Mouse (Mus musculus) liver, embryonic 11.5 days (tissue): ENCODE data around the gene Ugt2b35. TPM values are rescaled to one million over a fixed set of nuclear protein-coding genes. Genes with fewer than 3 reads are reported as not detected.
"Not testable (repeated sequence)": the region's sequence is repeated elsewhere in the genome, so short reads cannot be mapped to it uniquely, and the experiment has no call there.

ENCODE experiments used
- ATAC-seq: fragments of 200-750 bp; cut with Nextera tagmentation; replicated peaks from 2 replicates; pipeline ENCODE4 v1.8.0; 2017; ENCODE audit warnings: moderate number of reproducible peaks, mild to moderate bottlenecking, moderate TSS enrichment, moderate library complexity; ENCODE audit not compliant: low FRiP score
- DNase-seq: peaks from one replicate; pipeline ENCODE4 v3.0.0-alpha.2; 2017; ENCODE audit warnings: low spot score
- H3K27ac ChIP-seq: fragments of 300-500 bp; sonication (generic); 2 replicates; pipeline ENCODE4 v1.5.1; 2014; ENCODE audit warnings: mild to moderate bottlenecking, low read depth, low read length, control low read depth
- H3K27me3 ChIP-seq: fragments of 300-500 bp; sonication (generic); replicated peaks from 2 replicates; pipeline ENCODE4 v1.6.1; 2014; ENCODE audit warnings: low read length, mixed read lengths; ENCODE audit not compliant: control insufficient read depth, insufficient read depth
- H3K36me3 ChIP-seq: fragments of 300-500 bp; sonication (generic); 2 replicates; pipeline ENCODE4 v1.6.1; 2014; ENCODE audit warnings: mild to moderate bottlenecking, low read length, moderate library complexity, mixed read lengths; ENCODE audit not compliant: control insufficient read depth, insufficient read depth
- H3K4me1 ChIP-seq: fragments of 300-500 bp; sonication (generic); replicated peaks from 2 replicates; pipeline ENCODE4 v1.6.1; 2014; ENCODE audit warnings: low read length, mixed read lengths; ENCODE audit not compliant: control insufficient read depth, insufficient read depth
- H3K4me2 ChIP-seq: fragments of 300-500 bp; sonication (generic); 2 replicates; pipeline ENCODE4 v1.6.1; 2014; ENCODE audit warnings: mild to moderate bottlenecking, control low read depth, moderate library complexity
- H3K4me3 ChIP-seq: fragments of 300-500 bp; sonication (generic); 2 replicates; pipeline ENCODE4 v1.5.1; 2014; ENCODE audit warnings: low read depth, low read length, control low read depth
- H3K9ac ChIP-seq: fragments of 300-500 bp; sonication (generic); 2 replicates; pipeline ENCODE4 v1.6.1; 2014; ENCODE audit warnings: low read depth, low read length, control low read depth
- H3K9me3 ChIP-seq: fragments of 300-500 bp; sonication (generic); 2 replicates; pipeline ENCODE4 v1.6.1; 2016; ENCODE audit warnings: low read length, inconsistent platforms, mixed read lengths; ENCODE audit not compliant: control insufficient read depth
- WGBS: fragments of 180-500 bp; shearing (Covaris S2); extraction: QIAGEN DNeasy Blood & Tissue Kit; methylation state at CpG from one replicate; pipeline ENCODE4 v1.1.7; 2014; 5-methylcytosine and 5-hydroxymethylcytosine counted together
- polyA plus RNA-seq: library from polyadenylated mRNA; unstranded; fragments of >200 nt; fragmentation: Nextera tagmentation; extraction: Ambion mirVana; gene quantifications from 2 replicates; pipeline ENCODE4 v1.2.1, GENCODE M21; 2014

Gene Ugt2b35
- polyA plus RNA-seq = 0.30 and 0.38 TPM in 2 replicates

GRCm38 (mm10) chr5:87000395-87001073, at the start of gene Ugt2b35:
TSS of gene Ugt2b35 (plus strand) at chr5:87000860.
- Histone ChIP-seq H3K27ac (peak within 1 kb of the TSS; percentile 45; the same call in 1 of the 2 replicates), H3K27me3 (no peaks in the 10 kb centered on the region), H3K4me3 (no peak within 1 kb of the TSS), H3K4me1 (no peaks in the 10 kb centered on the region), H3K9me3 (no peaks in the 10 kb centered on the region), H3K9ac (no peak within 1 kb of the TSS), H3K36me3 (no peaks in the 10 kb centered on the region), H3K4me2 (no peak within 1 kb of the TSS; the same call in 1 of the 2 replicates)
- ATAC-seq (no peak), DNase-seq (no peak)
- 58% methylated on average over 4 of the region's 4 CpGs for WGBS

GRCm38 (mm10) chr5:86960504-86960903, 40.2 kb upstream of the Ugt2b35 start:
- Histone ChIP-seq H3K9me3 (no peaks in the 10 kb centered on the region), H3K4me3 (no peak overlapping the region), H3K4me2 (no peak overlapping the region), H3K4me1 (no peaks in the 10 kb centered on the region), H3K27ac (no peak overlapping the region), H3K27me3 (no peaks in the 10 kb centered on the region), H3K36me3 (no peaks in the 10 kb centered on the region), H3K9ac (no peak overlapping the region)
- 52% methylated on average over 3 of the region's 3 CpGs for WGBS
- ATAC-seq = no peak
- DNase-seq = no peak

- Histone ChIP-seq H3K4me3 (no peak overlapping the region), H3K9ac (no peak overlapping the region), H3K27ac (no peak overlapping the region), H3K27me3 (no peaks in the 10 kb centered on the region), H3K36me3 (no peaks in the 10 kb centered on the region), H3K4me2 (no peak overlapping the region), H3K4me1 (no peaks in the 10 kb centered on the region), H3K9me3 (no peaks in the 10 kb centered on the region)
- 69% methylated on average over 3 of the region's 3 CpGs for WGBS
- no peak for DNase-seq
- no peak for ATAC-seq
Observed at GRCm38 (mm10) chr5:86961587-86962358, 38.9 kb upstream of the Ugt2b35 start.

- not testable (repeated sequence) for H3K9ac ChIP-seq, H3K27ac ChIP-seq, H3K4me2 ChIP-seq, DNase-seq, ATAC-seq, H3K9me3 ChIP-seq, H3K27me3 ChIP-seq, H3K36me3 ChIP-seq, H3K4me3 ChIP-seq, H3K4me1 ChIP-seq
- WGBS = 50% methylated on average over 1 of the region's 1 CpGs
Observed at GRCm38 (mm10) chr5:86962849-86963248, 37.8 kb upstream of the Ugt2b35 start.

- H3K4me1 ChIP-seq, DNase-seq, H3K36me3 ChIP-seq, ATAC-seq, H3K9me3 ChIP-seq, H3K4me2 ChIP-seq, H3K27ac ChIP-seq, H3K27me3 ChIP-seq, H3K4me3 ChIP-seq, H3K9ac ChIP-seq: not testable (repeated sequence)
- 89% methylated on average over 5 of the region's 5 CpGs for WGBS
Observed at GRCm38 (mm10) chr5:86967271-86967670, 33.4 kb upstream of the Ugt2b35 start.

- ATAC-seq (no peak), DNase-seq (no peak)
- Histone ChIP-seq H3K9ac (no peak overlapping the region), H3K4me3 (no peak overlapping the region), H3K4me2 (no peak overlapping the region), H3K9me3 (no peaks in the 10 kb centered on the region), H3K36me3 (no peaks in the 10 kb centered on the region), H3K27me3 (no peaks in the 10 kb centered on the region), H3K27ac (no peak overlapping the region), H3K4me1 (no peaks in the 10 kb centered on the region)
- 84% methylated on average over 6 of the region's 6 CpGs for WGBS
Observed at GRCm38 (mm10) chr5:87004735-87005134, 4.1 kb downstream of the Ugt2b35 start.

- no peak overlapping the region for H3K4me3 ChIP-seq
- 63% methylated on average over 3 of the region's 3 CpGs for WGBS
- H3K27ac ChIP-seq = no peak overlapping the region
- no peaks in the 10 kb centered on the region for H3K4me1 ChIP-seq
- H3K9ac ChIP-seq = no peak overlapping the region
- no peaks in the 10 kb centered on the region for H3K36me3 ChIP-seq
- ATAC-seq (no peak), DNase-seq (no peak)
- H3K4me2 ChIP-seq = no peak overlapping the region
- no peaks in the 10 kb centered on the region for H3K27me3 ChIP-seq
- no peaks in the 10 kb centered on the region for H3K9me3 ChIP-seq
Observed at GRCm38 (mm10) chr5:87015477-87015876, 14.8 kb downstream of the Ugt2b35 start.

DNA sequence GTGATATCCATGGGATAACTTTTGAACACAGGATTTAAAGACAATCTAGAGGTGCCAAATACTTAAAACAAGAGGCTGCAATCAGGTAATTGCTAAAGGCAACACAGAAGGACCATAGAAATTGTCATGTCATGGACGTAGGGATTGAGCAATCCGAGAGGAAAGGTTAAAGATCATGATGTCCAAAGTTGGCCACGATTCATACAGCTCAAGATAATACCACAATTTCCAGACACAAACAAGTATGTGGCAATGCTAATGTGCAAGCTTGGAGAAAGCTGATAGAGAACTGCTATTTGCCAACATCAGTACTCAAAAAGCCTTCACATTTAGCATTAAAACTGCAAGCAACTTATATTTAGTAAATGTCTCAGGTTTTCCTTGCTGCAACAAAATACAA, 26.7 kb downstream of the Ugt2b35 start:
- no peak overlapping the region for H3K9ac ChIP-seq
- no peak overlapping the region for H3K4me3 ChIP-seq
- no peaks in the 10 kb centered on the region for H3K36me3 ChIP-seq
- no peak overlapping the region for H3K4me2 ChIP-seq
- no peaks in the 10 kb centered on the region for H3K27me3 ChIP-seq
- 61% methylated on average over 3 of the region's 3 CpGs for WGBS
- no peaks in the 10 kb centered on the region for H3K4me1 ChIP-seq
- no peak overlapping the region for H3K27ac ChIP-seq
- ATAC-seq (no peak), DNase-seq (no peak)
- H3K9me3 ChIP-seq = no peaks in the 10 kb centered on the region

- H3K9ac ChIP-seq = no peak overlapping the region
- no peaks in the 10 kb centered on the region for H3K9me3 ChIP-seq
- H3K27me3 ChIP-seq = no peaks in the 10 kb centered on the region
- H3K4me1 ChIP-seq = no peaks in the 10 kb centered on the region
- DNase-seq = no peak
- no peak overlapping the region for H3K4me3 ChIP-seq
- no peaks in the 10 kb centered on the region for H3K36me3 ChIP-seq
- H3K4me2 ChIP-seq = no peak overlapping the region
- 83% methylated on average over 1 of the region's 1 CpGs for WGBS
- no peak for ATAC-seq
- H3K27ac ChIP-seq = no peak overlapping the region
Observed at GRCm38 (mm10) chr5:87030624-87031023, 30.0 kb downstream of the Ugt2b35 start.
